Mouse (Mus musculus) lung, adult 2 months (tissue): ENCODE measurements around the gene Ccdc62.

Experiments used
- CTCF ChIP-seq: fragments of 200-500 bp; IDR thresholded peaks from 2 replicates; pipeline ENCODE4 v1.5.1; 2011; ENCODE audit warnings: mild to moderate bottlenecking, low read length, control low read depth; ENCODE audit not compliant: insufficient read depth
- POLR2A ChIP-seq: fragments of 200-500 bp; IDR thresholded peaks from 2 replicates; pipeline ENCODE4 v1.6.1; 2011; ENCODE audit warnings: low read depth, mild to moderate bottlenecking, control low read depth, low read length, borderline replicate concordance; ENCODE audit errors: extremely low read depth

DNA sequence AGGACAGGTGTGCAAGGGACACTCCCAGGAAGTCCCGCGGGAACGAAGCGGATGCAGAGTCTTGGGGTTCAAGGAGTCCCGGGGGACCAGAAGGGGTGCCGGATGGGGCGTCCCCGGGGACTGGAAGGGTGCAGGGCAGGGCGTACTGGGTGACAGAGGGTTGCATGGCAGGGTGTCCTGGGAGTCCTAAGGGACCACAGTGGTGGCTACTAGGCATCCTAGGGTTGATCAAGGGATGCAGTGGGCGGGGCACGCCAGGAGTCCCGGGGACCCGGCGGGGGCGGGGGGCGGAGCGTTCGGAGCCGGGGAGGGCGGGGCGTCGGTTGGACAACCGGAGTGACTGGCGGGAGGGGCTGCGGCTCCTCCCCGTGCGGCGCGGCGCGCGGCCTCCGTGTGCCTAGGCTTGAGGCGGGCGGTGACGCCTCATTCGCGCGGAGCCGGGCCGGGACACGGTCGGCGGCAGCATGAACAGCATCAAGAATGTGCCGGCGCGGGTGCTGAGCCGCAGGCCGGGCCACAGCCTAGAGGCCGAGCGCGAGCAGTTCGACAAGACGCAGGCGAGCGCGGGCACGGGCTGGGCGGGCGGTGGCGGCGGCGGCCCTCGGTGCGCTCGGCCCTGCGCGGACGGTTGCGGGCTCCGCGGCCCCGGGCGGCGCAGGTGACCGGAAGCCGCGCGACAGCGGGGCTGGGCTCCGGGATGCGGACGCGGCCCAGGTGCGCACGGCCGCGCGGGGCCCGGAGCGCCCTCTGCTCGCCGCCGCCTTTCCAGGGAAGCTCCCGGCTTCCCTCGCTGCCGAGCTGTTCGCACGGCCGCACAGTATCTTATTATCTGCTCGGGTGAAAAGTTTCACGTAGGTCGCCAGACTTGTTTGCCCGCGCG lies 43.1 kb downstream of the Ccdc62 start, which contains the start of gene Hip1r:
- TF ChIP-seq CTCF (no peak), POLR2A (peak; percentile 51; the same call in 1 of the 2 replicates)
